Mouse (Mus musculus): ENCODE measurements around the gene Ube2e2.

DNA sequence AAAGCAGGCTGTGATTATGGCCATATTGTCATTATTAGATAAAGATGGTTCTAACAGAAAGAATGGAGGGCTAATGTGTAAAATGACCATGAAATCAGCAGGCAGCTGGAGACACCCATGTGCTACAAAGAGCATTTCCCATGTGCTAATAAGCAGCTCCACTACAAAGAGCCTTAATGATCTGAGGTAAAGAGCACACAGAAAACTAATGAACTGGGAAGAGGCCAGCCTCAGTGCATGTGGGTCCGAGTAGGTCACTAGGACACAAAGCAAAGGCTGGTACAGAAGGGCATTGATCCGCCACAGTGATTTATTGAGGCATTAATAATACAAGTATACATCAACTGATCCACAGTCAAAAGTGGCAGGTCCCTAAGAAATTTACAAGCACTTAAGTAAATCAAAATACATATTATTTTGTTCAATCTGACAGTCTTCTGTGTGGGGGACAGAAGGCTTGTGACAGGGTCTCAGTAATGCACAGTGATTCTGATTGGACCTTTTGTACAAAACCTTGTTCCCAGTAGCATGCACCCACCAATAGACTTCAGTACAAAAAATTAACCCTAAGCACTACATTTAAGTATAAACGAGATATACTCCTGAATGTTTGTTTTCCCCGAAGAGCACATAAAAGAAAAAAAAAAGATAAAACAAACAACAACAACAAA lies 320.6 kb downstream of the Ube2e2 start:
- TF ChIP-seq CTCF (IDR thresholded peaks at IDR 0.05; ENCODE audit: low read depth, low read length) (no peak), GATA1 (IDR thresholded peaks at IDR 0.05; ENCODE audit: borderline replicate concordance, low read length) (no peak), POLR2AphosphoS5 (IDR thresholded peaks at IDR 0.05; ENCODE audit: insufficient replicate concordance, low read depth, low read length) (no peak), TAL1 (conservative IDR thresholded peaks at IDR 0.05; ENCODE audit: low read depth, low read length) (no peak), GATA2 (IDR thresholded peaks at IDR 0.05; ENCODE audit: borderline replicate concordance, low read depth, low read length) (no peak)

All from G1E (cell line).